Mouse (Mus musculus) heart, adult 2 months (tissue): Measurements from ENCODE around the gene Ube2e1. TPM values are rescaled to one million over a fixed set of nuclear protein-coding genes. Genes with fewer than 3 reads are reported as not detected.
"Not testable (repeated sequence)": the region's sequence is repeated elsewhere in the genome, so short reads cannot be mapped to it uniquely, and the experiment has no call there.

Experiments used
- DNase-seq, 2 experiments: peaks; one replicate each; pipeline ENCODE4 v3.0.0; 2021
- H3K27ac ChIP-seq: fragments of 200-600 bp; 2 replicates; pipeline ENCODE4 v1.8.1; 2022
- H3K27me3 ChIP-seq: fragments of 200-500 bp; 2 replicates; pipeline ENCODE4 v1.6.1; 2012; ENCODE audit warnings: mild to moderate bottlenecking, low read length, inconsistent platforms, mixed read lengths; ENCODE audit not compliant: control insufficient read depth, insufficient read depth
- H3K36me3 ChIP-seq: fragments of 200-500 bp; 2 replicates; pipeline ENCODE4 v1.6.1; 2012; ENCODE audit warnings: low read length, inconsistent platforms; ENCODE audit not compliant: control insufficient read depth, insufficient read depth
- H3K4me1 ChIP-seq: fragments of 200-500 bp; 2 replicates; pipeline ENCODE4 v1.6.1; 2011; ENCODE audit warnings: low read length; ENCODE audit not compliant: control insufficient read depth, insufficient read depth
- H3K4me3 ChIP-seq: fragments of 200-600 bp; 2 replicates; pipeline ENCODE4 v1.8.1; 2022
- H3K79me2 ChIP-seq: fragments of 200-500 bp; replicated peaks from 2 replicates; pipeline ENCODE4 v1.6.1; 2012; ENCODE audit warnings: mild to moderate bottlenecking, inconsistent platforms, low read length, moderate library complexity, mixed read lengths; ENCODE audit not compliant: control insufficient read depth, insufficient read depth
- H3K9ac ChIP-seq: fragments of 200-500 bp; 2 replicates; pipeline ENCODE4 v1.6.1; 2012; ENCODE audit warnings: low read depth, mild to moderate bottlenecking, control low read depth, inconsistent platforms, low read length, mixed read lengths
- CTCF ChIP-seq: fragments of 200-600 bp; IDR thresholded peaks from 2 replicates; pipeline ENCODE4 v1.8.1; 2022; ENCODE audit warnings: antibody characterized with exemption, mild to moderate bottlenecking, moderate library complexity
- EP300 ChIP-seq: fragments of 200-500 bp; IDR thresholded peaks from 2 replicates; pipeline ENCODE4 v1.6.1; 2011; ENCODE audit warnings: low read depth, low read length, control low read depth; ENCODE audit not compliant: insufficient read depth
- POLR2A ChIP-seq: fragments of 200-500 bp; IDR thresholded peaks from 2 replicates; pipeline ENCODE4 v1.6.1; 2011; ENCODE audit warnings: mild to moderate bottlenecking, low read depth, low read length, control low read depth; ENCODE audit not compliant: insufficient read depth
- WGBS: fragments of 180-500 bp; shearing (Covaris S2); methylation state at CpG from one replicate; pipeline ENCODE4 v1.1.7; 2018; 5-methylcytosine and 5-hydroxymethylcytosine counted together
- intact Hi-C: fragments of 180-260 bp; cut with DNase I; formaldehyde crosslinking; loops from one replicate; pipeline ENCODE4 v1.15.1; 2025
- polyA plus RNA-seq: library from polyadenylated mRNA; depleted of rRNA; stranded (reverse); fragments of >200 nt; gene quantifications from 2 replicates; pipeline ENCODE4 v1.2.3, GENCODE M21; 2012
- total RNA-seq, 2 experiments: library from RNA; stranded (reverse); gene quantifications; 2 replicates each; pipeline ENCODE4 v1.2.3; 2021

The Ube2e1 gene
- total and polyA plus RNA-seq, 3 experiments = 21.9 to 42.5 (median 36.8) TPM

DNA sequence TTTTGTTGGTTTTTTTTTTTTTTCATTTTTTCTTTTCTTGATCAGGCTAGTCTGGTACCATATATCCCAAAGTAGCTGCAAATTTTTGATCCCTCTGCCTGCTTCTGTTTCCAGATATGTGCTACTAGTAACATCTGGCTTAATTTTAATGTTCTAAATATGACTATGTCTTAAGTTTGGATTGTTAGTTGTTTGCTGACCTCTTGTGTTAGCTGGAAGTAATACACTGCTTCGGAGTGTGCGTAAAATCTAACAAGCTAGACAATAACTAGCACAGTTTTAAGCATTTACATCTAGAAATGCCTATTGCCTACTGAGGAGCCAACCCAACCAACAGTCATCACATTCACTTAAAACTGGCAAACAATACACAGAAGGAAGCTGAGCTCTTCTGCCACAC, 47.1 kb downstream of the Ube2e1 start:
- H3K4me1 ChIP-seq = peaks cover 12% of the 10 kb centered on the region
- no peak overlapping the region for H3K27ac ChIP-seq
- DNase-seq = no peak
- H3K27me3 ChIP-seq = no peaks in the 10 kb centered on the region
- no peak for TF ChIP-seq EP300
- TF ChIP-seq CTCF = peak; percentile 81
- H3K36me3 ChIP-seq = peaks cover 17% of the 10 kb centered on the region
- intact Hi-C loops = loop anchor here (2.0 kb wide), 1 partner anchor 74 kb away; no protein-coding TSS in a partner anchor
- no peaks in the 10 kb centered on the region for H3K79me2 ChIP-seq
- H3K9ac ChIP-seq = no peak overlapping the region
- no peak overlapping the region for H3K4me3 ChIP-seq
- WGBS = 59% methylated on average over 2 of the region's 2 CpGs

DNA sequence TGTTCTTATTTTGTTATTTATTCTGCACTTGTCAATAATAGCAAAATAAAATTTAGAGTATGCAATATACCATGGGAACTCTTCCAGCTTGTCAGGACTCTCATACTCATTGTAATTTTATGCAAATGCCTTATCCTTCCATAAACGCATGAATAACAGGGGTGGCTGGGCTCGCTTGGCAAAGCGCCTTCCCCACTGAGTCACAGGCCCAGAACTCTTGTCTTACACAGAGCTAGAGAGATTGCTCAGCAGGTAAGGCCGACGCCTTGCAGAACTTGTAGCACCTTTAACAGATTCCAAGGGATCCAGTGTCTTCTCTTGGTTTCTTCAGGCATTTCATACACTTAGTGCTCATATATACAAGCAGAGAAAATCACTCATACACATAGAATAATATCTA, 51.3 kb downstream of the Ube2e1 start:
- H3K36me3 ChIP-seq = peaks cover 8% of the 10 kb centered on the region; the same call in 1 of the 2 replicates
- H3K79me2 ChIP-seq = no peaks in the 10 kb centered on the region
- H3K27me3 ChIP-seq = no peaks in the 10 kb centered on the region
- TF ChIP-seq POLR2A = no peak
- WGBS = 88% methylated on average over 5 of the region's 5 CpGs
- no peak overlapping the region for H3K9ac ChIP-seq
- DNase-seq = no peak
- H3K4me1 ChIP-seq = peaks cover 1% of the 10 kb centered on the region; the same call in 1 of the 2 replicates
- no peak overlapping the region for H3K27ac ChIP-seq
- intact Hi-C loops = no loop called here
- H3K4me3 ChIP-seq = no peak overlapping the region

GRCm38 (mm10) chr14:18274526-18274925, 57.1 kb downstream of the Ube2e1 start:
- intact Hi-C loops = no loop called here
- Histone ChIP-seq H3K4me1 (peaks cover 2% of the 10 kb centered on the region), H3K27ac (no peak overlapping the region), H3K27me3 (no peaks in the 10 kb centered on the region), H3K36me3 (peaks cover 2% of the 10 kb centered on the region), H3K9ac (no peak overlapping the region), H3K4me3 (no peak overlapping the region), H3K79me2 (peaks cover 2% of the 10 kb centered on the region; the same call in 1 of the 2 replicates)
- 69% methylated on average over 1 of the region's 1 CpGs for WGBS
- TF ChIP-seq CTCF (no peak), POLR2A (no peak), EP300 (no peak)
- no peak for DNase-seq

- intact Hi-C loops = loop anchor here (1.0 to 2.0 kb wide), 2 partner anchors 33 to 57 kb away; no protein-coding TSS in a partner anchor
- TF ChIP-seq CTCF (no peak), EP300 (no peak), POLR2A (no peak)
- Histone ChIP-seq H3K36me3 (peaks cover 9% of the 10 kb centered on the region), H3K4me1 (peaks cover 2% of the 10 kb centered on the region), H3K9ac (peak overlapping the region; percentile 28; the same call in 1 of the 2 replicates), H3K27ac (peak overlapping the region; percentile 97), H3K79me2 (peaks cover 2% of the 10 kb centered on the region; the same call in 1 of the 2 replicates), H3K4me3 (peak overlapping the region; percentile 84), H3K27me3 (no peaks in the 10 kb centered on the region)
- 5% methylated on average over 7 of the region's 7 CpGs for whole genome bisulfite sequencing
- no peak for DNase-seq
Measured at GRCm38 (mm10) chr14:18271666-18272065, 60.0 kb downstream of the Ube2e1 start.

DNA sequence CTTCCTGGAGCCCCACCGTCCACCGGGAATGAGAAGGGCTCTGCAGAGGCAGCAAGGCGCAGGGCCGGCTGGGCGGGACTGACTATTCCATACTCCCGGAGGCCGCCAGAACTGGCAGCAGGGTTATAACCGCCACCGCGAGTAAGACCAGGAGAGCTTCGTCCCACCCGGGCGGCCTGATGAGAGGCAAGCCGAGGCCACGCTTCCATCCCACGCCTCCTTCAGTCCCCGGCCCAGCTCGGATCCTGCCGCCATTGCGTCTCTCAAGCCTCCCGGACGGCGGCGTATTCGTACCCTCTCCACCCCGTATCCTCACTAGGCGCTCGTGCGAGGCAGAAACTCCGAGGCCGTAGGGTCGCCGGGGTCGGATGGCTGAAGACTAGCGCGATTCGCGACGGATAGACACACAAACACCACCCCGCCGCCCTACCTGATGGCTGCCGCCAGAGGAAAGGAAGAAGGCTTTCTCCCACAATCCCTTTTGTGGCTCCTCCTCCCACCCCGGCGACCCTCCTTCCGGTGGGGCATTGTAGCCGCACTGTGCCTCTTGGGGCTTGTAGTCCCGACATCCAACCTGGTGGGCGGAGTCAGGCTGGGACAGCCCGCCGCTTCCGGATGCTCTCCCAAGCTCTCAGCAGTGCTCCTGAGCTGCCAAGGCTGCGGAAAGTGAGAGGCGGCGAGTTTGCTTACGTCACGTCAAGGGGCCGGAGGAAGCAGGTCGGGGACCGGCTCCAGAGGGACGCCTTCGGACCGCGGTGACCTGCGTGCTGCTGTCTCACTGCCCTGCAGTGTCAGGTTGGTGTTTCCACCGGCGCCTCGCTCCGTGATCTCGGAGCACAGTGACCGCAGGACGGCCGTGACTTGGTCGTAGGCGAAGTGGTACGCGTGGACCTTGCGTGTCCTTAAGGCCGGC, 60.9 kb downstream of the Ube2e1 start, which contains the start of the genes Nkiras1 and Rpl15:
Gene Nkiras1 (plus strand): TSS at position 608 of the 913 bp plus-strand sequence.
Gene Rpl15 (minus strand): TSS at position 863 of the 913 bp plus-strand sequence.
- peak within 1 kb of the TSS; percentile 95 for H3K9ac ChIP-seq
- peak; percentile 96 to 100 for DNase-seq
- intact Hi-C loops = loop anchor here (1.0 to 2.0 kb wide), 2 partner anchors 32 to 58 kb away; no protein-coding TSS in a partner anchor
- H3K36me3 ChIP-seq = peaks cover 9% of the 10 kb centered on the region
- H3K27ac ChIP-seq = peak within 1 kb of the TSS; percentile 97
- H3K4me1 ChIP-seq = peaks cover 2% of the 10 kb centered on the region
- H3K4me3 ChIP-seq = peak within 1 kb of the TSS; percentile 84
- no peaks in the 10 kb centered on the region for H3K27me3 ChIP-seq
- peak; percentile 50 for TF ChIP-seq CTCF
- TF ChIP-seq POLR2A = peak; percentile 90
- peak; percentile 85 for TF ChIP-seq EP300
- H3K79me2 ChIP-seq = peaks cover 2% of the 10 kb centered on the region; the same call in 1 of the 2 replicates
- WGBS = under 1% methylated on average over 78 of the region's 78 CpGs

DNA sequence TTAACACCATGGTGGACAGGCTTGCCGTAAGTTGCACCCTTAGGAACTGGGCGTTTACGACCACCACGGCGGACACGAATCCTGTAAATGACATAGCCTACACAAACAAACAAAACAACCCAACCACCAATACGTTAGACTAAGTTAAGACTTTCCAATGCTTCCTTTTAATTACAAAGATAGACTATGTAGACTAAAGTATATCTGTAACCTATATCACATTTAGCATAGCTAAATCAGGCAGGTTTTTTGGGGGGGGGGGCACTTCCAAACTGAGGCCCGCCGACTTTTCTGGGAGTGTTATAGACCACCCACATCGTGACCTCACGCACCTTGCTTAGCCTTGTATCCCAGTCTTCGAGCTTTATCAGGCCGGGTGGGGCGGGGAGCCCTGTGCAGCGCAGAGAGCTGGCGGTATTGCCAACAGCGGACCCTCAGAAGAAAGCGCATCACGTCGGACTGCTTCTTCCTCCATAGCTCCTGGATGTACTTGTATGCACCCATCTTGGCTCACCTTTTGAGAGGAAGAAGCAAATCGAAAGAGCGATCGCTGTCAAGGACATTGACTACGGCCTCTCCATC, 61.6 kb downstream of the Ube2e1 start:
- H3K4me1 ChIP-seq, H3K36me3 ChIP-seq, H3K79me2 ChIP-seq, H3K27me3 ChIP-seq, DNase-seq: not testable (repeated sequence)
- Histone ChIP-seq H3K9ac (peak overlapping the region; percentile 95), H3K27ac (peak overlapping the region; percentile 97), H3K4me3 (peak overlapping the region; percentile 84)
- intact Hi-C loops = loop anchor here (2.0 kb wide), 1 partner anchor 59 kb away; no protein-coding TSS in a partner anchor
- 2% methylated on average over 24 of the region's 24 CpGs for WGBS
